23 mouse cellular contexts compared by ENCODE assay signal in the genomic region with DNA sequence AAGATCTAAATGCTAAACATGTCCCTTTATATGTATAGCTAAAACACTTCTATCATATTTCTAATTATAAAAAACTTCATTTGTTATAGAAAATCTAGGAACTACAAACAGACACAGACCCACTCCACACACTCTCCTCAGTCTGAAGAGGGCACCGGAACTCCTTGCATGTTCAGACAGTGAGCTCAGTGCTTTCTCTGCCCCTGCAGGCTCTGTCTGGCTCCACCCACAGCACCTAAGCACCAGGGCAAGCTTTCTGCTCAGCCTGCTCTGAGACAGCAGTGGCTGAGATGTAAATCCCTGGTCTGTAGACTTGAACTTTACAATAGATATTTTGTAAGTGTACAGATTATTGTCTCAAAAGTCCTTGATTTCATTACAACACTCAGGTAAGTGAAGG. TPM values are rescaled to one million over a fixed set of nuclear protein-coding genes. Genes with fewer than 3 reads are reported as not detected.
A peak's percentile ranks its signal among the peaks of the same experiment; 100 is the strongest.
DNase-seq lines count a peak whose midpoint lies in the region; ATAC-seq and TF ChIP-seq lines count a peak whose summit lies in the region.
"Had no signal": no experiment of that assay in that cellular context is flagged by ENCODE, and none has a peak within 500 bp of the region (broad histone marks: within the 10 kb centered on the region; RNA-seq: fewer than 3 reads in every experiment).

No protein-coding gene starts in this region.

- WGBS in heart, embryonic 16.5 days = 39% methylated on average over 1 of the region's 1 CpGs
- WGBS in lung, embryonic 16.5 days = 50% methylated on average over 1 of the region's 1 CpGs

- H3K9me3 ChIP-seq in heart, embryonic 16.5 days (replicated peaks; ENCODE audit: control insufficient read depth, low read length) = no peaks in the 10 kb centered on the region
- H3K9me3 ChIP-seq in lung, embryonic 16.5 days (ENCODE audit: control insufficient read depth, low read length) = no peaks in the 10 kb centered on the region
- H3K9me3 ChIP-seq: forebrain, embryonic 15.5 days; G1E; hindbrain, embryonic 13.5 days; kidney, embryonic 15.5 days; limb, embryonic 15.5 days had no signal

- no peak for ATAC-seq in heart, embryonic 16.5 days (replicated peaks; ENCODE audit: extremely low read depth, insufficient read depth, low FRiP score)
- ATAC-seq in Patski = peak; percentile 46
- peak; percentile 76; the same call in 1 of the 2 replicates for ATAC-seq in lung, embryonic 16.5 days (ENCODE audit: low read depth)
- ATAC-seq: forebrain, embryonic 15.5 days; intestine, embryonic 16.5 days had no signal

- intact Hi-C loops in left cerebral cortex, postnatal 10 days (cut with DNase I) = no loop called here

- POLR2A ChIA-PET in Patski (lab: Charles Lee) = interaction anchor here (0.6 kb wide), 2 partner anchors 131 to 153 kb away, joined by 3 to 5 read pairs; no protein-coding TSS in a partner anchor

- TF ChIP-seq CTCF in Patski (IDR thresholded peaks at IDR 0.05) = no peak

- H3K36me3 ChIP-seq in heart, embryonic 16.5 days (ENCODE audit: control insufficient read depth, insufficient read depth) = peaks cover 30% of the 10 kb centered on the region
- peaks cover 19% of the 10 kb centered on the region for H3K36me3 ChIP-seq in lung, embryonic 16.5 days (ENCODE audit: control insufficient read depth, insufficient read depth, low read length)

- no peak overlapping the region for H3K9ac ChIP-seq in heart, embryonic 16.5 days (ENCODE audit: low read length)
- no peak overlapping the region for H3K9ac ChIP-seq in lung, embryonic 16.5 days (ENCODE audit: low read length)
- H3K9ac ChIP-seq: forebrain, embryonic 15.5 days; hindbrain, embryonic 13.5 days; kidney, embryonic 15.5 days; limb, embryonic 15.5 days had no signal

- in situ Hi-C loops in Patski (cut with MboI; ENCODE audit: low pct_unique_long_range_greater_than_20kb) = no loop called here

- 0 out of 2 replicates have a peak overlapping the region, but pooled peaks have one; percentile 1 for H3K27ac ChIP-seq in heart, embryonic 16.5 days (ENCODE audit: low read length)
- 0 out of 2 replicates have a peak overlapping the region, but pooled peaks have one; percentile 12 for H3K27ac ChIP-seq in lung, embryonic 16.5 days (ENCODE audit: low read length)
- H3K27ac ChIP-seq: forebrain, embryonic 15.5 days; hindbrain, embryonic 13.5 days; kidney, embryonic 15.5 days; limb, embryonic 15.5 days; macrophage had no signal

- no peak overlapping the region for H3K4me2 ChIP-seq in heart, embryonic 16.5 days (ENCODE audit: low read depth, low read length)
- H3K4me2 ChIP-seq in lung, embryonic 16.5 days (ENCODE audit: low read depth, low read length) = no peak overlapping the region
- H3K4me2 ChIP-seq: forebrain, embryonic 15.5 days; hindbrain, embryonic 13.5 days; kidney, embryonic 15.5 days; limb, embryonic 15.5 days had no signal

- H3K4me1 ChIP-seq in heart, embryonic 16.5 days (ENCODE audit: control insufficient read depth, insufficient read depth, low read length) = peaks cover 18% of the 10 kb centered on the region
- no peaks in the 10 kb centered on the region for H3K4me1 ChIP-seq in lung, embryonic 16.5 days (replicated peaks; ENCODE audit: control insufficient read depth, insufficient read depth, low read length)
- H3K4me1 ChIP-seq: forebrain, embryonic 15.5 days; hindbrain, embryonic 13.5 days; limb, embryonic 15.5 days had no signal

- CTCF ChIA-PET in Patski (lab: Charles Lee) = interaction anchor here (1.0 to 2.9 kb wide), 5 partner anchors 9 to 98 kb away, joined by 3 to 11 read pairs (median 5); a partner anchor contains a TSS

- no peaks in the 10 kb centered on the region for H3K27me3 ChIP-seq in heart, embryonic 16.5 days (ENCODE audit: control insufficient read depth, insufficient read depth, low read length)
- no peaks in the 10 kb centered on the region for H3K27me3 ChIP-seq in Patski
- no peaks in the 10 kb centered on the region for H3K27me3 ChIP-seq in lung, embryonic 16.5 days (ENCODE audit: control insufficient read depth, insufficient read depth, low read depth, low read length)
- H3K27me3 ChIP-seq: forebrain, embryonic 15.5 days; hindbrain, embryonic 13.5 days; kidney, embryonic 15.5 days; limb, embryonic 15.5 days had no signal

- no peak overlapping the region for H3K4me3 ChIP-seq in heart, embryonic 16.5 days (ENCODE audit: low read length)
- H3K4me3 ChIP-seq in lung, embryonic 16.5 days (ENCODE audit: low read length) = no peak overlapping the region
- H3K4me3 ChIP-seq: forebrain, embryonic 15.5 days; hindbrain, embryonic 13.5 days; kidney, embryonic 15.5 days; limb, embryonic 15.5 days had no signal

- no peak for DNase-seq in heart, adult 18-20 months
- peak; percentile 27 for DNase-seq in ES-CJ7 (ENCODE audit: low read depth, low spot score)
- no peak for DNase-seq in Patski (ENCODE audit: low read depth, low spot score)
- no peak for DNase-seq in spleen, postnatal 10 days (ENCODE audit: low spot score in 2 of 2)
- no peak for DNase-seq in frontal cortex, postnatal 36 days (ENCODE audit: low spot score in 2 of 2)
- DNase-seq in left cerebral cortex, postnatal 10 days (ENCODE audit: extremely low spot score in 1 of 2, low spot score in 2 of 2) = no peak
- DNase-seq: adrenal gland, adult 8-10 months; cerebellum, postnatal 14 days; midbrain, embryonic 14.5 days; thymus, adult 18-20 months had no signal

RNA-seq across cellular contexts. Expression of a gene that starts 11.6 kb away (rescaled TPM):
- 2.9 and 27.8 TPM in 2 replicates for polyA plus RNA-seq in heart, embryonic 16.5 days (2015; fragmentation: Nextera tagmentation; extraction: Ambion mirVana)
- not detected for total RNA-seq in heart, adult 18-20 months (2021)
- polyA plus RNA-seq in Patski (2021) = 0.05 TPM
- polyA plus RNA-seq in lung, embryonic 16.5 days (2015; fragmentation: Nextera tagmentation; extraction: Ambion mirVana) = 275 and 324 TPM in 2 replicates
- total RNA-seq in left cerebral cortex, postnatal 10 days (2021) = not detected
- total RNA-seq: adrenal gland, adult 8-10 months; G1E; gastrocnemius, adult 18-20 months; granulocyte monocyte progenitor cell, adult 5-6 weeks; layer of hippocampus, postnatal 14 days; left cerebral cortex, postnatal 25 days had no signal
- polyA plus RNA-seq: G1E; kidney, embryonic 15.5 days; limb, embryonic 15.5 days; macrophage; midbrain, embryonic 14.5 days had no signal

RNA-seq across cellular contexts. Expression of a gene that starts 28.9 kb away (rescaled TPM):
- 26.3 and 27.3 TPM in 2 replicates for polyA plus RNA-seq in heart, embryonic 16.5 days (2015; fragmentation: Nextera tagmentation; extraction: Ambion mirVana)
- 10 to 100 TPM; 15.9 to 16.1 TPM for total RNA-seq in heart, adult 18-20 months (2021)
- polyA plus RNA-seq in Patski (2021) = 64.7 TPM
- 36.7 and 39.2 TPM in 2 replicates for polyA plus RNA-seq in lung, embryonic 16.5 days (2015; fragmentation: Nextera tagmentation; extraction: Ambion mirVana)
- total RNA-seq in left cerebral cortex, postnatal 10 days (2021) = 10 to 100 TPM; 31.8 to 33.6 TPM

RNA-seq across cellular contexts. Expression of a gene that starts 31.1 kb away (rescaled TPM):
- polyA plus RNA-seq in heart, embryonic 16.5 days (2015; fragmentation: Nextera tagmentation; extraction: Ambion mirVana) = 16.0 TPM in 2 replicates
- 1 to 10 TPM; 8.4 to 8.5 TPM for total RNA-seq in heart, adult 18-20 months (2021)
- polyA plus RNA-seq in Patski (2021) = 13.8 TPM
- polyA plus RNA-seq in lung, embryonic 16.5 days (2015; fragmentation: Nextera tagmentation; extraction: Ambion mirVana) = 31.6 and 33.2 TPM in 2 replicates
- total RNA-seq in left cerebral cortex, postnatal 10 days (2021) = 10 to 100 TPM; 12.3 to 13.1 TPM

RNA-seq across cellular contexts. Expression of a gene that starts 39.2 kb away (rescaled TPM):
- polyA plus RNA-seq in heart, embryonic 16.5 days (2015; fragmentation: Nextera tagmentation; extraction: Ambion mirVana) = 12.9 and 13.8 TPM in 2 replicates
- total RNA-seq in heart, adult 18-20 months (2021) = 10 to 100 TPM; 20.0 to 22.6 TPM
- polyA plus RNA-seq in Patski (2021) = 39.8 TPM
- polyA plus RNA-seq in lung, embryonic 16.5 days (2015; fragmentation: Nextera tagmentation; extraction: Ambion mirVana) = 15.8 and 16.8 TPM in 2 replicates
- total RNA-seq in left cerebral cortex, postnatal 10 days (2021) = 10 to 100 TPM; 16.6 to 19.0 TPM

RNA-seq across cellular contexts. Expression of a gene that starts 50.7 kb away (rescaled TPM):
- polyA plus RNA-seq in heart, embryonic 16.5 days (2015; fragmentation: Nextera tagmentation; extraction: Ambion mirVana) = 92.2 and 93.6 TPM in 2 replicates
- total RNA-seq in heart, adult 18-20 months (2021) = 10 to 100 TPM; 37.5 to 41.6 TPM
- polyA plus RNA-seq in Patski (2021) = 98.4 TPM
- 149 and 152 TPM in 2 replicates for polyA plus RNA-seq in lung, embryonic 16.5 days (2015; fragmentation: Nextera tagmentation; extraction: Ambion mirVana)
- total RNA-seq in left cerebral cortex, postnatal 10 days (2021) = 10 to 100 TPM; 66.0 to 68.3 TPM
